Mouse (Mus musculus) CD4-positive helper T cell, adult 2 months (primary cell): ENCODE measurements around the gene Esrrg.

Experiments
- DNase-seq: peaks from one replicate; pipeline ENCODE4 v3.0.0-alpha.2; 2012; ENCODE audit warnings: low read depth, missing footprints, low spot score

Esrrg gene

GRCm38 (mm10) chr1:187770234-187770633 is 161.6 kb downstream of the Esrrg start:
- no peak for DNase-seq

GRCm38 (mm10) chr1:187771067-187771466 is 162.5 kb downstream of the Esrrg start:
- DNase-seq: no peak

GRCm38 (mm10) chr1:187779589-187780178 is 171.1 kb downstream of the Esrrg start:
- DNase-seq: no peak

GRCm38 (mm10) chr1:187785226-187785625 is 176.6 kb downstream of the Esrrg start:
- no peak for DNase-seq

GRCm38 (mm10) chr1:187787055-187788016 is 178.7 kb downstream of the Esrrg start:
- no peak for DNase-seq

GRCm38 (mm10) chr1:187794240-187794930 is 185.8 kb downstream of the Esrrg start:
- no peak for DNase-seq

GRCm38 (mm10) chr1:187795551-187795950 is 187.0 kb downstream of the Esrrg start:
- no peak for DNase-seq

- no peak for DNase-seq
These were observed 190.7 kb downstream of the Esrrg start for GRCm38 (mm10) chr1:187799300-187799699.

GRCm38 (mm10) chr1:187800761-187801160 is 192.2 kb downstream of the Esrrg start:
- DNase-seq: no peak

GRCm38 (mm10) chr1:187803566-187803965 is 195.0 kb downstream of the Esrrg start:
- no peak for DNase-seq

- no peak for DNase-seq
These were observed 195.4 kb downstream of the Esrrg start for GRCm38 (mm10) chr1:187803997-187804396.

GRCm38 (mm10) chr1:187805001-187805400 is 196.4 kb downstream of the Esrrg start:
- DNase-seq: no peak

GRCm38 (mm10) chr1:187807477-187808390 is 199.1 kb downstream of the Esrrg start:
- no peak for DNase-seq

GRCm38 (mm10) chr1:187808391-187808922 is 199.9 kb downstream of the Esrrg start:
- no peak for DNase-seq

GRCm38 (mm10) chr1:187809546-187809945 is 201.0 kb downstream of the Esrrg start:
- DNase-seq: no peak

GRCm38 (mm10) chr1:187819406-187819805 is 210.8 kb downstream of the Esrrg start:
- no peak for DNase-seq

GRCm38 (mm10) chr1:187821368-187821811 is 212.8 kb downstream of the Esrrg start:
- no peak for DNase-seq

- no peak for DNase-seq
These were observed 214.8 kb downstream of the Esrrg start for GRCm38 (mm10) chr1:187823351-187823750.

- no peak for DNase-seq
These were observed 217.0 kb downstream of the Esrrg start for GRCm38 (mm10) chr1:187825421-187826097.

GRCm38 (mm10) chr1:187826140-187826539 is 217.5 kb downstream of the Esrrg start:
- no peak for DNase-seq
